Mouse (Mus musculus): Measurements from ENCODE around the gene Cldn3.

GRCm38 (mm10) chr5:134946063-134946856 is 39.8 kb upstream of the Cldn3 start:
- TF ChIP-seq CTCF (IDR thresholded peaks at IDR 0.05; ENCODE audit: control insufficient read depth, insufficient read depth, insufficient read length) = no peak
- TF ChIP-seq MYOG (IDR thresholded peaks at IDR 0.05; ENCODE audit: control insufficient read depth, extremely low read depth, insufficient read length) = no peak
- TF ChIP-seq USF1 (IDR thresholded peaks at IDR 0.05; ENCODE audit: low read depth) = no peak
